ENCODE assay signal across 15 mouse cellular contexts in the genomic region with DNA sequence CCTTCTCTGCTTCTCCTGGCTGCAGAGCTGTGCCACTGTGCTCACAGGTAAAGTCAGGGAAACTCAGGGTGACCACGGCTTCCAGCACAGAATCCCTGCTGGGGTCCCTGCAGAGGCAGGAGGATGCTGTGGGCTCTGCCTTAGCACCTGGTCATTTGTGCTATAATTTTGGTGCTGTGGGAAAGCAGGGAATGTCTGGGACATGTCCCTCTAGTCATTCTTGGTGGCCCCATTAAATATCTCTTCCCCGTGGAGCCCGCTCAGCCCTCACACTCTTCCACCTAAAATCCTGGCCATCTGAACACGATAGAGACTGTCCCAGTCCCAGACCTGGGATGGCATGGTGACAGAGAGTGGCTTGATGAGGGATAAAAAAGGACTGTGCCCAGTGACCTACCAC. TPM values are rescaled to one million over a fixed set of nuclear protein-coding genes. Genes with fewer than 3 reads are reported as not detected.
DNase-seq lines count a peak whose midpoint lies in the region; ATAC-seq and TF ChIP-seq lines count a peak whose summit lies in the region.
"Had no signal": no experiment of that assay in that cellular context is flagged by ENCODE, and none has a peak within 500 bp of the region (broad histone marks: within the 10 kb centered on the region; RNA-seq: fewer than 3 reads in every experiment).

No protein-coding gene starts in this region.

- H3K9me3 ChIP-seq in hindbrain, postnatal 0 days (ENCODE audit: low read length) = no peaks in the 10 kb centered on the region
- no peaks in the 10 kb centered on the region for H3K9me3 ChIP-seq in hindbrain, embryonic 14.5 days (ENCODE audit: control insufficient read depth, low read length)
- H3K9me3 ChIP-seq: forebrain, embryonic 13.5 days had no signal

- DNase-seq in gastrocnemius, adult 2 months = peak; percentile 33
- DNase-seq in gastrocnemius, adult 8-10 months (ENCODE audit: low spot score in 2 of 2) = no peak
- DNase-seq in hindbrain, postnatal 0 days (ENCODE audit: low spot score) = no peak
- no peak for DNase-seq in hindbrain, embryonic 14.5 days (ENCODE audit: low spot score)
- DNase-seq in urinary bladder, postnatal 14 days (ENCODE audit: low spot score) = peak; percentile 2
- DNase-seq in urinary bladder, postnatal 4 days (ENCODE audit: low spot score in 2 of 2) = no peak
- no peak for DNase-seq in left cerebral cortex, adult 9 months (ENCODE audit: low spot score in 2 of 2)
- no peak for DNase-seq in embryo, embryonic 10.5 days (ENCODE audit: low spot score)
- DNase-seq: kidney, adult 9 months; right cerebral cortex, adult 18-20 months had no signal

- ATAC-seq in hindbrain, postnatal 0 days = no peak
- ATAC-seq in hindbrain, embryonic 14.5 days (ENCODE audit: low FRiP score) = no peak
- ATAC-seq: forebrain, embryonic 13.5 days had no signal

- H3K4me2 ChIP-seq in hindbrain, postnatal 0 days (ENCODE audit: low read depth, low read length) = no peak overlapping the region
- H3K4me2 ChIP-seq in hindbrain, embryonic 14.5 days (replicated peaks) = no peak overlapping the region
- H3K4me2 ChIP-seq: forebrain, embryonic 13.5 days had no signal

- no peak overlapping the region; the same call in 1 of the 2 replicates for H3K4me3 ChIP-seq in gastrocnemius, adult 2 months
- H3K4me3 ChIP-seq in hindbrain, postnatal 0 days (ENCODE audit: low read length) = no peak overlapping the region
- no peak overlapping the region for H3K4me3 ChIP-seq in hindbrain, embryonic 14.5 days (replicated peaks; ENCODE audit: low read length)
- H3K4me3 ChIP-seq: forebrain, embryonic 13.5 days had no signal

- H3K27me3 ChIP-seq in hindbrain, postnatal 0 days (ENCODE audit: insufficient read depth, low read length) = no peaks in the 10 kb centered on the region
- no peaks in the 10 kb centered on the region for H3K27me3 ChIP-seq in hindbrain, embryonic 14.5 days (ENCODE audit: control insufficient read depth, insufficient read depth, low read length)

- peak overlapping the region; percentile 91 for H3K27ac ChIP-seq in gastrocnemius, adult 2 months
- H3K27ac ChIP-seq in hindbrain, postnatal 0 days = peak overlapping the region; percentile 34; the same call in 1 of the 2 replicates
- no peak overlapping the region for H3K27ac ChIP-seq in hindbrain, embryonic 14.5 days
- H3K27ac ChIP-seq: forebrain, embryonic 13.5 days; liver, embryonic 14.5 days had no signal

- TF ChIP-seq CTCF in gastrocnemius, adult 2 months (IDR thresholded peaks at IDR 0.05) = no peak
- no peak for TF ChIP-seq CTCF in hindbrain, postnatal 0 days (IDR thresholded peaks at IDR 0.05; ENCODE audit: low read depth)

- H3K9ac ChIP-seq in hindbrain, postnatal 0 days (replicated peaks; ENCODE audit: low read length) = no peak overlapping the region
- no peak overlapping the region for H3K9ac ChIP-seq in hindbrain, embryonic 14.5 days
- H3K9ac ChIP-seq: liver, embryonic 14.5 days had no signal

- H3K4me1 ChIP-seq in hindbrain, postnatal 0 days (ENCODE audit: insufficient read depth, low read length) = peaks cover 5% of the 10 kb centered on the region; the same call in 1 of the 2 replicates
- peaks cover 8% of the 10 kb centered on the region; the same call in 1 of the 2 replicates for H3K4me1 ChIP-seq in hindbrain, embryonic 14.5 days (replicated peaks; ENCODE audit: control insufficient read depth, insufficient read depth, low read length)

- WGBS in hindbrain, postnatal 0 days = 85% methylated on average over 4 of the region's 4 CpGs
- 88% methylated on average over 4 of the region's 4 CpGs for WGBS in hindbrain, embryonic 14.5 days

- intact Hi-C loops in gastrocnemius, adult 2 months (cut with DNase I) = no loop called here

- no peaks in the 10 kb centered on the region for H3K36me3 ChIP-seq in hindbrain, postnatal 0 days (ENCODE audit: insufficient read depth, low read length)
- H3K36me3 ChIP-seq in hindbrain, embryonic 14.5 days (replicated peaks; ENCODE audit: control insufficient read depth, insufficient read depth) = no peaks in the 10 kb centered on the region

RNA-seq across cellular contexts. Expression of a gene that starts 8.5 kb away (rescaled TPM):
- total RNA-seq in gastrocnemius, adult 2 months (2021) = 100 to 1,000 TPM in 1 of 2 experiments, 10 to 100 TPM in 1; 70.1 to 115 TPM
- total RNA-seq in gastrocnemius, adult 8-10 months (2022) = 10 to 100 TPM; 41.0 to 82.5 (median 52.4) TPM
- 164 and 170 TPM in 2 replicates for total RNA-seq in hindbrain, postnatal 0 days (2014; rRNA removed)
- polyA plus RNA-seq in hindbrain, postnatal 0 days (2015; fragmentation: Nextera tagmentation; extraction: Ambion mirVana) = 102 and 118 TPM in 2 replicates
- 94.3 and 114 TPM in 2 replicates for polyA plus RNA-seq in hindbrain, embryonic 14.5 days (2014; fragmentation: Nextera tagmentation; extraction: Ambion mirVana)
- total RNA-seq: MEL had no signal

RNA-seq across cellular contexts. Expression of a gene that starts 21.7 kb away (rescaled TPM):
- total RNA-seq in gastrocnemius, adult 2 months (2021) = 1 to 10 TPM; 1.0 to 1.1 TPM
- 1 to 10 TPM in 1 of 4 experiments, under 1 TPM in 3; 0.41 to 1.0 (median 0.94) TPM for total RNA-seq in gastrocnemius, adult 8-10 months (2022)
- 0.31 and 1.2 TPM in 2 replicates for total RNA-seq in hindbrain, postnatal 0 days (2014; rRNA removed)
- polyA plus RNA-seq in hindbrain, postnatal 0 days (2015; fragmentation: Nextera tagmentation; extraction: Ambion mirVana) = 0.20 and 0.47 TPM in 2 replicates
- 0.17 TPM in 1 of 2 replicates, not detected in the other for polyA plus RNA-seq in hindbrain, embryonic 14.5 days (2014; fragmentation: Nextera tagmentation; extraction: Ambion mirVana)
- total RNA-seq: common myeloid progenitor, adult 5-6 weeks; granulocyte monocyte progenitor cell, adult 5-6 weeks; MEL had no signal

RNA-seq across cellular contexts. Expression of a gene that starts 37.9 kb away (rescaled TPM):
- total RNA-seq in gastrocnemius, adult 2 months (2021) = 10 to 100 TPM; 12.0 to 17.0 TPM
- total RNA-seq in gastrocnemius, adult 8-10 months (2022) = 10 to 100 TPM; 12.3 to 16.0 (median 14.3) TPM
- 25.5 and 30.6 TPM in 2 replicates for total RNA-seq in hindbrain, postnatal 0 days (2014; rRNA removed)
- polyA plus RNA-seq in hindbrain, postnatal 0 days (2015; fragmentation: Nextera tagmentation; extraction: Ambion mirVana) = 15.4 and 18.5 TPM in 2 replicates
- polyA plus RNA-seq in hindbrain, embryonic 14.5 days (2014; fragmentation: Nextera tagmentation; extraction: Ambion mirVana) = 4.0 and 4.7 TPM in 2 replicates

RNA-seq across cellular contexts. Expression of a gene that starts 54.9 kb away (rescaled TPM):
- total RNA-seq in gastrocnemius, adult 2 months (2021) = 10 to 100 TPM; 10.7 to 11.6 TPM
- total RNA-seq in gastrocnemius, adult 8-10 months (2022) = 10 to 100 TPM in 3 of 4 experiments, 1 to 10 TPM in 1; 9.6 to 11.8 (median 11.0) TPM
- total RNA-seq in hindbrain, postnatal 0 days (2014; rRNA removed) = 47.9 and 51.7 TPM in 2 replicates
- polyA plus RNA-seq in hindbrain, postnatal 0 days (2015; fragmentation: Nextera tagmentation; extraction: Ambion mirVana) = 24.7 and 25.8 TPM in 2 replicates
- polyA plus RNA-seq in hindbrain, embryonic 14.5 days (2014; fragmentation: Nextera tagmentation; extraction: Ambion mirVana) = 25.4 and 26.9 TPM in 2 replicates

Comparison
In these comparisons a context has a peak if more than half of its experiments do, and no peak if none do; other contexts are left out.
1. DNase-seq: peak in gastrocnemius, adult 2 months (single experiment) and urinary bladder, postnatal 14 days (single experiment); none in gastrocnemius, adult 8-10 months (0 of 2), hindbrain, postnatal 0 days (single experiment), hindbrain, embryonic 14.5 days (single experiment), urinary bladder, postnatal 4 days (0 of 2), left cerebral cortex, adult 9 months (0 of 2) and embryo, embryonic 10.5 days (single experiment).